Mouse (Mus musculus) heart, adult 9 months (tissue): ENCODE results near the gene Igfals.
A peak's percentile ranks its signal among the peaks of the same experiment; 100 is the strongest.

Experiments used
- DNase-seq, 2 experiments: peaks; one replicate each; pipeline ENCODE4 v3.0.0; 2022; ENCODE audit warnings: low spot score in 2 of 2

The Igfals gene

DNA sequence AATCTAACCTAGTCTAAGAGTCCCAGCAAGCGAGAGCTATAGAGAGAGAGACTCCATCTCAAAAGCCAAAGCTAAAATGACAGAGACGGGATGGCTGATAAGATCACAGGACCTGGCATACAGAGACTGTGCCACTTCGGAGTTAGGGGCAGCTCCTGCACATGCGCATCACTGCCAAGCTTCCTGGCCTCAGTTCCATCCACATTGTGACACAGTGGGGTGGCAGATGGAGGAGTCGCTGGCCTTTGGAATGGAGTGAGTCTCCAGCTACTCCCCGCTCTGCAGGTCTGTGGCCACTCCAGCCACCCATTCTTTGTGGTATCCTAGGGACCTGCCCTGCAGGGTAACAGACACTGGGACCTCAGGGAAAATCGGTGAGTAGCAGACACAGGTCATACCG lies at the start of gene Igfals:
TSS of gene Igfals (plus strand) at position 222 of the 400 bp plus-strand sequence.
- DNase-seq: no peak

GRCm38 (mm10) chr17:24817503-24817902 lies 48.3 kb upstream of the Igfals start:
- DNase-seq: no peak

- peak; percentile 10 to 17 for DNase-seq
Observed at GRCm38 (mm10) chr17:24818172-24818571, 47.6 kb upstream of the Igfals start.

- no peak for DNase-seq
Observed at GRCm38 (mm10) chr17:24819469-24819868, 46.3 kb upstream of the Igfals start.

DNA sequence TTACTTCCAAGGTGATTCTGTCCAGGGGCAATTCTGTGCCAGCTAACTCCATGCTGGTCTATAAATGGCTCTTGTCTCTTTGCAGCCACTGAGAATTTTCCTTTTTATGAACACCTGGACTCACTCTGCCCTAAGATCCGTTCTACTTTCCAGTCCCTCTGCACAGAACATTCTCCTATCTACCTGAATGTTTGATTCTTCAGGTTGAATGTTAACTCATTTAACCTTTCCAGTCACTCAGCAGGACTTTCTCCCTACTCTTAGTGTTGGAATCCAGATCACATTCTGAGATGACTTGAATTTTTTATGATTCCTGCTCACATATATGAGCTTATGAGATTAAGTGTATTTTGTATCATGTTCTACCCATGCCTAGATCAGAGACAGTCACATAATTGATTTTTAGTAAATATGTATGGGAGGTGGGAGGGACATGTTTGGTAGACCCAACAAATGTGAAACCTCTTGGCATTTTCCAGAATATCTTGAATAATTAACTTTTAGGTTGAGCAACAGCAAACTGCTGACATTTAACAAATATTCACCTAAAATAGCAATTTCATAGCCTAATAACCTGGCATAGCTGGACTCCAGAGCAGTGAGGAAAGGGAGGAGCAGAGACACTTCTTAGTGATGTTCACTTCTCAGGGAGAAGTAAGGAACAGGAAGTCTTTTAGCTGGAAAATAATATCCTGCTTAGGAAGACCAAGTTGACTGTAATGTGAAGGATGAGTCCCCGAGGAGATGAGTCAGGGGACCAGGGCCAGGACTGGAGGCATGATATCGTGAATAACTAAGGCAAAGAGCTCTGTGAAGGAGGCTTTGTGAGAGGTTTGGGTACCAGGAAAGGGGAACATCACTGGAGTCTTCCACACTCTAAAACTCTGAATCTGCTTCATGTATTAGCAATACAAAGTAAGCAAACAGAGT lies 44.2 kb upstream of the Igfals start:
- no peak for DNase-seq

DNA sequence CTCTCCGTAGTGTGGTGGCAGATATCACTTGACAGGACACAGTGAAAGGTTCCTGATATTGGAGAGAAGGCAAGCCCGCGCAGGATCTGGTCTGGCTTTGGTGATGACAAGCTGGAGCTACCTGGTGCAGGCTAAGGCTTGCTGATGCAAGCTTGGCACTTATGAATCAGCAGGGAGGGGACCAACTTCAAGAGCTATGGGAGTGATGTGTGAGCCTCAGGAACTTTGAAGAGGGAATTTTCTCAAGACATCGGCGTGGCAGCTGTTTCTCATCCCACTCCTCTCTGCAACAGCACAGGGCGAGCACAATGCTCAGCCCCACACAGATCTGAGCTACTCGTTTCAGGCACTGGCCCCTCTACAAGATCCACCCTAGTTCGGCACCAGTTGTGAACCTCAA lies 26.0 kb upstream of the Igfals start, which contains the start of gene Hagh:
TSS of gene Hagh (plus strand) at position 302 of the 400 bp plus-strand sequence.
- DNase-seq: no peak

DNA sequence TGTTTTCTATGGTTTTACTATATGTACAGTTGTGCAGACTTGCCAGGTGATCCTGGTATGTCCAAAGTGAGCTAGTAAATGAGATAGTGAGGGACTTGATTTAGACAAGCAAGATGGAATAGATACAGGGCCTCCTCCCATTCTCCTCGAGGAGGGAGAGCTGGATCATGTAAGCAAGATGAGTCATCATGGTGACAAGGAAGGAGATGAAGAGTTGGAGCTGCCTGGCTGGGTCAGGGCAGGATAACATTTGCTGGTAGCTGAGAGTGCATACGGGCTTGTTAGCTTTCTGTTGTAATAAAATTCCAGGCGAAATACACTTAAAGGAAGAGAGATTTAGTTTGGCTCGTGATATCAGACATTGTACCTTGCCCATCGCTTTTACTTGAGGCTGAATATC lies 25.5 kb upstream of the Igfals start:
- DNase-seq: no peak

DNA sequence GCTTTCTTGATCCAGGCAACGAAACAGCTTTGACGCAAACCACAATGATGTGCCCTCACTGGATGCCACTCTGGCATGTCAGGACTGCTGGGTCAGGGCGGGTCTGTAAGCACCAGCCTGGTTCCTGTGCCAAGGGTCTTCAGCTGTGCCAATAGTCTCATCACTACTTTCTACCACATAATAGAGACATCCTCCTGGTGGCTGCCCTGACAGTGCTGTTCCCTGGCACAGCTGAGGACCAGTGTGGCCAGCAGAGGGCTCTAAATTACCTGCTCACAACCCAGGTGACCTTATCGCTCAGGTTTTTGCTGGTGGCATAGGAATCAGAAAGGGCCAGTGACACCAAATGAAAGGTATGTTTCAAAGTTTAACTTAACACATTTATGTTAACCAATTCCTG lies 24.7 kb upstream of the Igfals start:
- no peak for DNase-seq

- no peak for DNase-seq
Observed at GRCm38 (mm10) chr17:24842631-24843030, 23.2 kb upstream of the Igfals start.

DNA sequence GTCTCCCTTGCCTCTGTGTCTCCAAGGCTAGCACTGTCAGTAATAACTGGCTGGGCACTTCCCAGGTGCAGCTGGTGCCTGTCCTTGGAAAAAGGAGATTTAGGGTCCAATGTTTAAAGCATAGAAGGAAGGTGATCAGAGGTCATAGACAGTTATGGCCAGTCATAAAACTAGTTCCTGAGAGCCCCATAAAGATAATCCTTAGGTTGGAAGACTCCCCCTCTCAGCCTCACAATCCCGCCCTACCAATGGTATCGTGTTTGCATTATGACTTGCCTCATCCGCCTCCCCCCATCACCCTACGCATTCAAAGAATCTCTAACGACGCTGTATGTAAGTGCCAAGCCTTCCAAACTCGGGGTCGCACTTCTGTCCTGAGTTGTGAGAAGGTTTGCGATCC lies 21.3 kb upstream of the Igfals start:
- no peak for DNase-seq

DNA sequence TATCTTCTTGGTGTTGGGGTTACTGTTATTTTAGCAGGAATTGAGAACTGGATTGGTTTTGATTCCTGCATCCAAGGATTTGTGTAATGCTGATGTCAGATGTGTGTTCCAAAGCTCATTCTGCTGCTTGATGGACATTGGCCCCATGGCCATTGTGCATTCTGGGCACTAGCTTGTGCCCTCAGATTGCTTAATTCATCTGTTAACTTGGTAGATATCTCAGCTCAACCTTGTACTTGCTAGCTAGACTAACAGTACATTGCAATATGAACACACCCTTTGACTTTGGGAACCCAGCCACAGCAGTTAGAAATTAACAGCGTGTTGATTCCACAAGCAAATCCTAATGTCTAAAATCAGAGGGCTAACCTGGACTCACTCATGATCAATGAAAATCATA lies 18.4 kb upstream of the Igfals start:
- DNase-seq: no peak

DNA sequence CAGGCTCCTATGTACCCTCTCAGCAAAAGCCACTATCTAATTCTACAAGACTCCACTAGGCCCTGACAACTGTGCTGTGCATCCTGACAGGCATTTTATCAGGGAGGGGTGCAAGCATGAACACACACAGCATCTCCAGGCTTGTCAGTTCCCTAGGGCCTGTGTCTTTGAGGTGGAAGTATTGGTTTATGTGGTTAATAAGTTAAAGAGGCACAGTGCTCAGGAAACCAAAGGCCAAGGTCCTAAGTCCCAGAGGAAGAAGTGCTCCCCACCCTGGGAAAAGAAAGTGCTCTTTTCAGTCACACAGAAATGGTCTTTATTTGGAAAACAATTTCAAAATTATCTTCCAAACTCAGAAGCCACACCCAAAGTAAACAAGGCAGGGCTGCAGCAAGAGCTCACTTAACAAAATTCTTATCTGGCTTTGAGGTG lies 17.2 kb upstream of the Igfals start:
- DNase-seq: no peak

GRCm38 (mm10) chr17:24849733-24850064 lies 16.1 kb upstream of the Igfals start:
- DNase-seq: no peak

- DNase-seq: peak; percentile 97 to 98
Observed at GRCm38 (mm10) chr17:24850065-24850772, 15.6 kb upstream of the Igfals start, which contains the start of gene Fahd1. Gene Fahd1, minus strand, starts transcription at chr17:24850364.

GRCm38 (mm10) chr17:24850773-24851127 lies 15.0 kb upstream of the Igfals start:
- no peak for DNase-seq

- no peak for DNase-seq
Observed at GRCm38 (mm10) chr17:24851381-24852125, 14.2 kb upstream of the Igfals start.

GRCm38 (mm10) chr17:24855838-24856464 lies 9.8 kb upstream of the Igfals start:
- no peak for DNase-seq

GRCm38 (mm10) chr17:24856589-24856988 lies 9.2 kb upstream of the Igfals start:
- DNase-seq: no peak

- no peak for DNase-seq
Observed at GRCm38 (mm10) chr17:24857831-24858470, 7.8 kb upstream of the Igfals start.

- no peak for DNase-seq
Observed at GRCm38 (mm10) chr17:24858967-24859366, 6.8 kb upstream of the Igfals start.

GRCm38 (mm10) chr17:24860076-24860475 lies 5.7 kb upstream of the Igfals start:
- DNase-seq: no peak
